Mouse (Mus musculus): Measurements from ENCODE around the gene Slc25a36. TPM values are rescaled to one million over a fixed set of nuclear protein-coding genes. Genes with fewer than 3 reads are reported as not detected.

Slc25a36 gene
- 70.9 and 71.8 TPM in 2 replicates for polyA plus RNA-seq (2016; fragmentation: Nextera tagmentation; extraction: Ambion mirVana)

DNA sequence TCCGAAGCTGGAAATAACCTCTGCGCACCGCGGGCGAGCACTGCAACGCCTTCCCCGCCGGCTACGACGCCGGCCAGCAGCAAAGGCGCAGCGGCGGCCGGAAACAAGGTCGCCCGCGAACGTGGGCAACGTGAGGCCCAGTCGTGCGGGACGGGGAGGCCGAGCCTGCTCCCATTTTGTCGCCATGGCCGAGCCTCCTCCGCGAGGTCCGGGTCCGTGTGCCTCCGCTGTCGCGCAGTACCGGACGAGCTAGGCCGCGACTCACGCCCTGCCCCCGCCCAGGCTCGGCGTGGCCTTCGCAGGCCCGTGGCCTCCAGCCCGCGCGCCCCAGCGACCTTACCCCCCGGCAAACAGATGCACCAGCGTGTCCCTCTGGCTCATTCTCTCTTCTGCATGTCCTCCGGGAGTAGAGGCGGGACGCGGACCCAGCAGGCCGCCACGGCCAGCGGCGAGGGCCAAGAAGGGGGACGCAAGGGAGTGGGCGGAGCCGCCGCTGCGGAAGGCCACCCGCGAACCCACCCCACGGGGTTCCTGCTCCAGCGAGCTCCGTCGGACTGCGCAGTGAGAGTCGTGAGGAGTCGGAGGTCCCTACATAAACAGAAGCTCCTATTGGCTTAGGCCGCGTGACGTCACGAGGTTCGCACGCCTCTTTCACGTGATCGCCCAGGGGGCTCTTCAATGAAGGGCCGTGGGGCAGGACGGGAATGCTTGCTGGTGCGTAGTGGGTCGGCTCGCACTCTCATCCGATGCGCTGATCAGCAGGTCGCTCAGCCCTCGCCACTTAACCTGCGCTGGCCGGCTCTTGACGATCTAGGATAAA lies at the start of gene Slc25a36:
TSS of gene Slc25a36 (minus strand) at position 587 of the 820 bp plus-strand sequence.
- peaks cover 23% of the 10 kb centered on the region for H3K4me1 ChIP-seq
- H3K9me3 ChIP-seq: no peaks in the 10 kb centered on the region
- under 1% methylated on average over 91 of the region's 91 CpGs for WGBS
- peak within 1 kb of the TSS; percentile 95 for H3K27ac ChIP-seq (replicated peaks)
- peak within 1 kb of the TSS; percentile 92 for H3K4me3 ChIP-seq
- no peaks in the 10 kb centered on the region for H3K27me3 ChIP-seq (replicated peaks; ENCODE audit: low read depth, poor library complexity, severe bottlenecking)
- DNase-seq (ENCODE audit: low spot score): peak; percentile 97
- peaks cover 16% of the 10 kb centered on the region for H3K36me3 ChIP-seq (replicated peaks)

DNA sequence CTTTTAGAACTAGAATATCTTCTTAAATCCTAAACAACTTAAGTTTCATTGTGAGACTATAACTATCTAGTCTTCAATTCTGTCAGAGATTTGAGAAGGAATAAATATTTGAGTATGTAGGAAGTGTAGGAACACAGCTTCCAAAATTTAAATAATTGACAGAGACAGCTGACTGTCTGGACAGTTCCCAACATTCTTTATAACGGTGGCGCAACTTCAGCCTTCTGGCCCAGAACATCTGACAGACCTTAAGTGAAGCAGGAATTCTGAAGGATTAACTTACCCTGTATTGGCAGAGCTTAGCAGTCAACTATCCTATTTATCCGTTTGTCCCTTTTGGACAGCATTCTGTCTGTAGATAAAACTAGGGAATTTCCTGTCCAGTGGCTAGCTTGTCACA lies 47.5 kb upstream of the Slc25a36 start:
- DNase-seq (ENCODE audit: low spot score): no peak
- Histone ChIP-seq H3K27ac (replicated peaks) (no peak overlapping the region), H3K9me3 (no peaks in the 10 kb centered on the region), H3K4me1 (peaks cover under 1% of the 10 kb centered on the region; the same call in 1 of the 2 replicates), H3K27me3 (replicated peaks; ENCODE audit: low read depth, poor library complexity, severe bottlenecking) (no peaks in the 10 kb centered on the region), H3K36me3 (replicated peaks) (no peaks in the 10 kb centered on the region), H3K4me3 (no peak overlapping the region)
- 70% methylated on average over 3 of the region's 3 CpGs for WGBS

DNA sequence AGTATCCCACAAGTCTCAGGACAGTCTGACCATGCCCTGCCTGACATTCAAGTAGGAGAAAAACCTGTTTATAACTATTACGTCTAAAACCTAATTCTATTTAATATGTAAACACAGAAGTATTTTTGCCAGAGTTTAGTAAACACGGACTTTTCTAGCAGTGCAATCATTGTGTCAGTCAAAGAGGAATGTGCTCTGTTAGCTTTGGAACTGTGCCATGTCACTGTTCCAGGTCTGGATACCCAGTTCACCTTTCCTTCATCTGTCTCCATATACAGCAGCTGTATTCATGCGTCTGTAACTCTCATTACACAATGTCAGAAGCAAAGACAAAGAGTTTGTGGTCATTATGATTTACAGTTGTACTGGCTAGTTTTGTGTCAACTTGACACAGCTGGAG lies 45.0 kb upstream of the Slc25a36 start:
- H3K4me1 ChIP-seq: no peaks in the 10 kb centered on the region
- WGBS: 81% methylated on average over 3 of the region's 3 CpGs
- no peak overlapping the region for H3K4me3 ChIP-seq
- H3K27me3 ChIP-seq (replicated peaks; ENCODE audit: low read depth, poor library complexity, severe bottlenecking): no peaks in the 10 kb centered on the region
- no peak for DNase-seq (ENCODE audit: low spot score)
- no peaks in the 10 kb centered on the region for H3K36me3 ChIP-seq (replicated peaks)
- H3K27ac ChIP-seq (replicated peaks): no peak overlapping the region
- H3K9me3 ChIP-seq: no peaks in the 10 kb centered on the region

DNA sequence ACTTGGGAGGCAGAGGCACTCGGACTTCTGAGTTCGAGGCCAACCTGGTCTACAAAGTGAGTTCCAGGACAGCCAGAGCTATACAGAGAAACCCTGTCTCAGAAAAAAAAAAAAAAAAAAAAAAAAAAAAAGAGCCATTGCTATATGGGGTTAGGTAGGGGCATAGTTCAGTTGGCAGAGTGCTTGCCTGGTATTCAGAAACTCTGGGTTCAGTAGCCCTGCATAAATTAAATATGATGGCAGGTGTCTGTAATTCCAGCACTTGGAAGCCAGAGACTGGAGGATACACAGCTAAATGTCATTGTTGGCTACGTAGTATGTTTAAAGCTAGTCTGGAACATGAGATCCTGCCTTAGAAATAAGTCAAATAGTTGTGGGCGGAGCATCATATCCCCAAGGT lies 44.0 kb upstream of the Slc25a36 start:
- H3K27ac ChIP-seq (replicated peaks): no peak overlapping the region
- whole genome bisulfite sequencing: 87% methylated on average over 4 of the region's 4 CpGs
- no peaks in the 10 kb centered on the region for H3K36me3 ChIP-seq (replicated peaks)
- no peaks in the 10 kb centered on the region for H3K4me1 ChIP-seq
- H3K9me3 ChIP-seq: no peaks in the 10 kb centered on the region
- H3K27me3 ChIP-seq (replicated peaks; ENCODE audit: low read depth, poor library complexity, severe bottlenecking): no peaks in the 10 kb centered on the region
- H3K4me3 ChIP-seq: no peak overlapping the region
- DNase-seq (ENCODE audit: low spot score): no peak

DNA sequence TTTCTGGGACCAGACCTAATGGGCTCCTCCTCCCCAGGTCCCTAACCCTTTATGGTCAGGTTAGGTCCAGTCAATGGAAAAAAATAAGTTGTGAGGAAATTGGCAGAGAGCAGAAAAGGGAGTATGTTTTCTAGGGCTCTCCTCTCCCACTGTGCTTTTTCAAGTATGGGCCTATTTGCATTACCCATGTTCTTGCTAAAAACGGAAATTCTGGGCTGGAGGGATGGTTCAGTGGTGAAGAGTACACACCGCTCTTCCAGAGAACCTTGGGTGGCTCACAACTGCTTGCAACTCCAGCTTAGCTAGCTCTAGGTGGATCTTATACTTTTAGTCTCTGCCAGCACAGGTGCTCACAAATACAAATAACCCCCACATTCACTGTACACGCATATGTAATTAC lies 42.0 kb upstream of the Slc25a36 start:
- H3K9me3 ChIP-seq: no peaks in the 10 kb centered on the region
- H3K4me1 ChIP-seq: no peaks in the 10 kb centered on the region
- H3K4me3 ChIP-seq: no peak overlapping the region
- WGBS: 87% methylated on average over 3 of the region's 3 CpGs
- no peaks in the 10 kb centered on the region for H3K36me3 ChIP-seq (replicated peaks)
- H3K27ac ChIP-seq (replicated peaks): no peak overlapping the region
- H3K27me3 ChIP-seq (replicated peaks; ENCODE audit: low read depth, poor library complexity, severe bottlenecking): no peaks in the 10 kb centered on the region
- DNase-seq (ENCODE audit: low spot score): no peak

DNA sequence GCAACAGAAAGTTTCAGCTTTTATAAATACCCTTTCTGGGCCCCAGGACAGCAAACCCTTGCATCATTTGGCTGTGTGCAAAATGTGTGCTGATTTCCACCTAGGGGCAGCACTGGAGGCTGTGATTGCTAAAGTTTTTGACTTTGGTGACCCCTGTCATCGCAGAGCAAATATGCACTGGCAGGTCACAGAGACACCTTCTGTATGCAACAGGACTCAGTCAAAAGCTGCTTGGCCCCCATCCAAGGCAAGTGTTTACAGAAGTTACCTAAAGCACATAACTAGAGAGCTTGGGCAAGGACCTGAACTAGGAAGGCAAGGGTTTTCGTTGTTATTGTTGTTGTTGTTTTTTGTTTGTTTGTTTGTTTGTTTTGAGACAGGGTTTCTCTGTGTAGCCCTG lies 36.3 kb upstream of the Slc25a36 start:
- H3K27ac ChIP-seq (replicated peaks): no peak overlapping the region
- H3K27me3 ChIP-seq (replicated peaks; ENCODE audit: low read depth, poor library complexity, severe bottlenecking): no peaks in the 10 kb centered on the region
- 85% methylated on average over 2 of the region's 2 CpGs for whole genome bisulfite sequencing
- no peaks in the 10 kb centered on the region for H3K4me1 ChIP-seq
- no peak for DNase-seq (ENCODE audit: low spot score)
- H3K36me3 ChIP-seq (replicated peaks): no peaks in the 10 kb centered on the region
- no peak overlapping the region for H3K4me3 ChIP-seq
- H3K9me3 ChIP-seq: no peaks in the 10 kb centered on the region

DNA sequence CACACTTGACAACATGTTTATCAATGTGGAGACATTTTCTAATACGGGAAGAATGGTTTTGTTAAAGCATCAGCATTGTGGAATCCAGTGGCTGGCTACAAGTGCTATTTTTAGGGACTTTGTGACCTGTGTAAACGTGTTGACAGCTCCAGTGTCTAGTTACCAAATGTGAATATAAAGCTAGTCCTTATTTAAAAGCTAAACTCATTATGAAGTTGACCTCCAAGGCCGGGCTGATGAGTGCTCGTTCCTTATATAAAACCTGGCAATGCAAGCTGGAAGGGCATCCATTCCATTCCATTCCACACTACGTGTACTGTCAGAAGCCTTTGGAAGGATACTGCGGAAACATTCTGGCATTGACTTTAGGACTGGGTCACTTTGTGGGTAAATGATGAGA lies 34.4 kb upstream of the Slc25a36 start:
- 79% methylated on average over 6 of the region's 6 CpGs for WGBS
- H3K27me3 ChIP-seq (replicated peaks; ENCODE audit: low read depth, poor library complexity, severe bottlenecking): no peaks in the 10 kb centered on the region
- no peak overlapping the region for H3K27ac ChIP-seq (replicated peaks)
- DNase-seq (ENCODE audit: low spot score): no peak
- no peaks in the 10 kb centered on the region for H3K36me3 ChIP-seq (replicated peaks)
- no peaks in the 10 kb centered on the region for H3K4me1 ChIP-seq
- H3K9me3 ChIP-seq: no peaks in the 10 kb centered on the region
- H3K4me3 ChIP-seq: no peak overlapping the region

DNA sequence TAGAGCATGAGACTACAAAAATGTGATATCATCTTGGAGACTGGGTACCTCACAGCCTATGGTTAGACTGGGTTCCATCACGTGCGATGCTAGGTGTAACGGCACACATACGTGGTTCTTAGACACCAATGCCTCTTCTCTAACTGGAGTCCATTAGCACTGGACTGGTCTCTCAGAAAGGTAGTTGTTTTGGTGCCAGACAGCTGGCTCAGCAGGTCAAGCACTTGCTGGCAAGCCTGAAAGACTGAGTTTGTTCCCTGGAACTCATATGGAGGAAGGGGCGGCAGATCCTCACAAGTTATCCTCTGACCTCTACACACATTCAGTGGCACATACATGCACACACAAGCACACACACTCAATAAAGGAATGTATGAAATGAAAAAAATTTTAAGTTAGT lies 32.5 kb upstream of the Slc25a36 start:
- H3K4me3 ChIP-seq: no peak overlapping the region
- 86% methylated on average over 5 of the region's 5 CpGs for WGBS

DNA sequence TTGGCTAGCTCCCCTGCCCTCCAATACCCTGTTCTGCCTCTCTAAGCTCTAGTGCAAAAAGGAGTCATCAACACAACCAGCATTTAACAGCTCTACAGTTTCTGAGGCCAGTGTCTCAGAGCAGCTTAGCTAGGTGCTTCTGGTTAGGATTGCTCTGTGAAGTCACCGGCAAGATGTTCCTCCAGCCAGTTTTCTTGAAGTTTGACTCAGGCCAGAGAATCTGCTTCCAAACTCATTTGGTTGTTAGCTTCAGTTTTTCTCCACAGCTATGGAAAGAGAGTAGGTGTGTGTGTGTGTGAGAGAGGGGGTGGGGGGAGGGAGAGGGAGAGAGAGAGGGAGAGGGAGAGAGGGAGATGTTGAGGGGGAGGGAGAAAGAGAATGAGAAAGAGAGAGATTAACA lies 31.6 kb upstream of the Slc25a36 start:
- H3K4me3 ChIP-seq: no peak overlapping the region
- no peak overlapping the region for H3K27ac ChIP-seq (replicated peaks)
- H3K36me3 ChIP-seq (replicated peaks): no peaks in the 10 kb centered on the region
- no peak for DNase-seq (ENCODE audit: low spot score)
- H3K9me3 ChIP-seq: no peaks in the 10 kb centered on the region
- WGBS: 88% methylated on average over 1 of the region's 1 CpGs
- no peaks in the 10 kb centered on the region for H3K27me3 ChIP-seq (replicated peaks; ENCODE audit: low read depth, poor library complexity, severe bottlenecking)
- H3K4me1 ChIP-seq: no peaks in the 10 kb centered on the region

More for the DNA sequence above, 32.5 kb upstream of the Slc25a36 start:
- no peak for DNase-seq (ENCODE audit: low spot score)
- Histone ChIP-seq H3K27me3 (replicated peaks; ENCODE audit: low read depth, poor library complexity, severe bottlenecking) (no peaks in the 10 kb centered on the region), H3K27ac (replicated peaks) (no peak overlapping the region), H3K9me3 (no peaks in the 10 kb centered on the region), H3K4me1 (no peaks in the 10 kb centered on the region), H3K36me3 (replicated peaks) (no peaks in the 10 kb centered on the region)

DNA sequence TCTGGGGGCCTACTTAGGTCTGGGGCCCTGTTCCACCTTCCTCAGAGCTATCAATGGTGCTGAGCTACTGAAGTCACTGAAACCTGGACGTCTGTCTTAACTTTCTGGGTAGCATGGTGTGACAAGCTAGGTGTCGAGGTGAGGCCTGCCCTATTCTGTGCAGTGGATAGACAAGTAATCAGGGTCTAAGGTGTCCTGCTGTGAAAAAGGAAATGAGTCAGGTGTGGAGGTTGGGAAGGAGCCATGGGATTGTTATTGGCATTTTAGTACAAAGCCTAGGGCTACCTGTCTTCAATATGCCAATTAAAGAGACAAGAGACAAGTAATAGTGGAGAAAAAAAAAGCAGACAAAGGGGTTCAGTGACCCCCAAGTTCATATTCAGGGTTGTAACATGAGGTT lies 30.8 kb upstream of the Slc25a36 start:
- H3K4me1 ChIP-seq: no peaks in the 10 kb centered on the region
- H3K27ac ChIP-seq (replicated peaks): no peak overlapping the region
- H3K9me3 ChIP-seq: no peaks in the 10 kb centered on the region
- WGBS: 69% methylated on average over 2 of the region's 2 CpGs
- DNase-seq (ENCODE audit: low spot score): no peak
- no peak overlapping the region for H3K4me3 ChIP-seq
- no peaks in the 10 kb centered on the region for H3K36me3 ChIP-seq (replicated peaks)
- H3K27me3 ChIP-seq (replicated peaks; ENCODE audit: low read depth, poor library complexity, severe bottlenecking): no peaks in the 10 kb centered on the region

DNA sequence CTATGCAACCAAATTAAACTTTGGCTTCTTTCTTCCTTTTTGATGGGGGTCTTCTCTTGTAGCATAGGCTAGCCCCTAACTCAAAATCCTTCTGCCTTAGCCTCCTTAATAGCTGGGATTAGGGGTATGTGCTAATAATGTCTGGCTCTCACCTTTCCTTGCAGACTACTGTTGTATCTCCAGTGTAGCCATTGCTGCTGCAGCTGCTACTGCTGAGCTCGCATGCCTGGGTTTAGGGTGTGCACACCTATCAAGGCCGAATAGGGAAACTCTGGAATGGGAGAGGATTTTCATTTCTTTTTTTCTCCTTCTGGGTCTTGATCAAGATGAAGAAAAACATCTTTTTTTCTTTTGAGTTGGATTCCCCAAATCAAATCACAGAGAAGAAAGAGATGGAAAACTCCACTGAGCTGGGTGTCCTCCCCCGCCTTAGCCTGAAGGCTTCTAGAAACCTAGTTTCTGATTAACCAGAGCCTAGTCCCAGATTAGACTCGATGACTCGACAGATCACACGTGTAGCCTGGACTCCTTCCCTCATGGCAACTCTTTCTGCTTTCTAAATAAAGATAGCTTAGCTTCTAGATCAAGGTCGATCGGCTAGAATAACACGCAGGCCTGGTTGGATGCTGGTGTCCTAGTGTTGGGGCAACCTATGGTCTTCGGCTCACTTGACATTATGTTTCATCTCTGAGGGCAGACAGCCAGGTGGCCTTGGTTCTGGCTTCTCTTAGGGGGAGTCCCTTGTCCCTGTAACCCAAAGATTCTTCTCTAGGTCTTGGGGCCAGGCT lies 29.4 kb upstream of the Slc25a36 start:
- Histone ChIP-seq H3K4me3 (no peak overlapping the region), H3K4me1 (no peaks in the 10 kb centered on the region), H3K36me3 (replicated peaks) (no peaks in the 10 kb centered on the region), H3K27ac (replicated peaks) (no peak overlapping the region), H3K27me3 (replicated peaks; ENCODE audit: low read depth, poor library complexity, severe bottlenecking) (no peaks in the 10 kb centered on the region), H3K9me3 (no peaks in the 10 kb centered on the region)
- WGBS: 90% methylated on average over 10 of the region's 10 CpGs
- no peak for DNase-seq (ENCODE audit: low spot score)

DNA sequence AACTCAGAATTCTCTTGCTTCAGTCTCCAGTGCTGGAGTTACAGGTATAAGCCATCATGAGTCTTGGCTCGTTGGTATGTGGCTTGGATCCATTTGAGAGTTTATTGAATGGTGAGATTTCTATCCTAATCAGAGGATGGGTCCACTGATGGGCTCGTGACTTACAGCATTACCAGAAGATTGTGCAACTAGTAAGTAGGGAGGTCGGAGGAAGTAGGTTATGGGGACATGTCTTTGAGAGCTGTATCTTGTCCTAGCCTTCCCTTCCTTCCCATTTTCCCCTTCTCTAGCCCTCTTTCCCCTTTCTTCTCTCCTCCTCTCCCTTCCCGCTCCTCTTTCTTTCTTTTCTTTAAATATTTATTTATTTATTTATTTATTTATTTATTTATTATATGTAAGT lies 26.7 kb upstream of the Slc25a36 start:
- H3K36me3 ChIP-seq (replicated peaks): no peaks in the 10 kb centered on the region
- H3K4me3 ChIP-seq: no peak overlapping the region
- 90% methylated on average over 4 of the region's 4 CpGs for WGBS
- no peaks in the 10 kb centered on the region for H3K4me1 ChIP-seq
- H3K27me3 ChIP-seq (replicated peaks; ENCODE audit: low read depth, poor library complexity, severe bottlenecking): no peaks in the 10 kb centered on the region
- no peak overlapping the region for H3K27ac ChIP-seq (replicated peaks)
- H3K9me3 ChIP-seq: no peaks in the 10 kb centered on the region
- no peak for DNase-seq (ENCODE audit: low spot score)

DNA sequence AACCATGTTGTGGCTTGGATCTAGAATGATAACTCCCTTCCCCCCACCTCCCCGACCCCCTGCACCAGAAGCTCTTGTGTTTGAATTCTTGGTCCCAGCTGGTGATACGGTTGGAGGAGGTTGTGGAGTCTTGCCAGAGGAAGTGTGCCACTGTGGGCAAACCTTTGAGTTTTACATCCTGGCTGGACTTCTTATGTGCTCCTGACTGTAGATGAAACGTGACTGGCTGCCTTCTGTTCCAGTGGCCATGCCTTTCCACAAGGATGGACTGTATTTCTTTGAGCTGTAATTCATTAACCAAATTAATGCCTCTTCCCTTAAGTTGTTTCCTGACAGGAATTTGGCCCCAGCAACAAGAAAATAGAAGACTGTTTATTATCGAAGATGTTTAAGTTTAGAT lies 26.2 kb upstream of the Slc25a36 start:
- Histone ChIP-seq H3K9me3 (no peaks in the 10 kb centered on the region), H3K4me1 (no peaks in the 10 kb centered on the region), H3K27ac (replicated peaks) (no peak overlapping the region), H3K36me3 (replicated peaks) (no peaks in the 10 kb centered on the region), H3K27me3 (replicated peaks; ENCODE audit: low read depth, poor library complexity, severe bottlenecking) (no peaks in the 10 kb centered on the region), H3K4me3 (no peak overlapping the region)
- WGBS: 84% methylated on average over 4 of the region's 4 CpGs
- DNase-seq (ENCODE audit: low spot score): no peak
